Mouse (Mus musculus): ENCODE data around the gene Gm49361.

GRCm38 (mm10) chr14:57649501-57649900 is 96.4 kb downstream of the Gm49361 start:
- TF ChIP-seq CTCF (IDR thresholded peaks at IDR 0.05; ENCODE audit: control insufficient read depth, insufficient read depth, insufficient read length): no peak
- no peak for TF ChIP-seq USF1 (IDR thresholded peaks at IDR 0.05; ENCODE audit: low read depth)
- TF ChIP-seq MYOD1 (IDR thresholded peaks at IDR 0.05; ENCODE audit: control insufficient read depth, insufficient read length, low read depth): no peak
- no peak for TF ChIP-seq FOSL1 (IDR thresholded peaks at IDR 0.05; ENCODE audit: insufficient read depth, low read length, poor library complexity, severe bottlenecking)
- TF ChIP-seq MAX (IDR thresholded peaks at IDR 0.05): no peak
- no peak for TF ChIP-seq CEBPB (IDR thresholded peaks at IDR 0.05; ENCODE audit: low read depth)
